In the genomic region with DNA sequence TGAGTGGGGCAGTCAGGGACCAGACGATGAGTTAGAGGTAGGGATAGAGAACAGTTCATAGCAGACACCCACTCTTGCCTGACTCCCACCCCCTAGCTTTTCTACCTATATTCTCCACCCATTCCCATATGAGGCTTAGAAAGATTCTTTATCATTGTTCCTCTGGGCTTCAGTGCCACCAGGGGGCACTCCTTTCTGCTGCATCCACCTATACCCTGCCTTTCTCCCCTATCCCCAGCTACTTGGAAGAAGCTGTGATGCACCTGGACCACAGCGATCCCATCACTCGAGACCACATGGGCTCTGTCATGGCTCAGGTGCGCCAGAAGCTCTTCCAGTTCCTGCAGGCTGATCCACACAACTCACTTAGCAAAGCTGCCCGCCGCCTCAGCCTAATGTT, we compare ENCODE assay signal across 9 mouse cellular contexts. TPM values are rescaled to one million over a fixed set of nuclear protein-coding genes. Genes with fewer than 3 reads are reported as not detected.
DNase-seq lines count a peak whose midpoint lies in the region; ATAC-seq and TF ChIP-seq lines count a peak whose summit lies in the region.
"Had no signal": no experiment of that assay in that cellular context is flagged by ENCODE, and none has a peak within 500 bp of the region (broad histone marks: within the 10 kb centered on the region; RNA-seq: fewer than 3 reads in every experiment).

No protein-coding gene starts in this region.

- ATAC-seq in limb, embryonic 14.5 days (ENCODE audit: low FRiP score, low read depth): no peak
- ATAC-seq in megakaryocyte, adult 5-6 weeks (ENCODE audit: poor library complexity, severe bottlenecking): no peak

- no peaks in the 10 kb centered on the region for H3K27me3 ChIP-seq in cerebellum, adult 2 months (ENCODE audit: control insufficient read depth, insufficient read depth, low read length)
- H3K27me3 ChIP-seq in limb, embryonic 14.5 days (ENCODE audit: control insufficient read depth, insufficient read depth, low read length): no peaks in the 10 kb centered on the region
- H3K27me3 ChIP-seq in limb, embryonic 10.5 days (ENCODE audit: low read depth, poor library complexity, severe bottlenecking): no peaks in the 10 kb centered on the region
- H3K27me3 ChIP-seq: limb, embryonic 15.5 days had no signal

- no peaks in the 10 kb centered on the region for H3K9me3 ChIP-seq in limb, embryonic 14.5 days (ENCODE audit: control insufficient read depth, low read length)
- no peaks in the 10 kb centered on the region for H3K9me3 ChIP-seq in limb, embryonic 10.5 days (replicated peaks)
- H3K9me3 ChIP-seq: limb, embryonic 15.5 days had no signal

- peaks cover 70% of the 10 kb centered on the region for H3K36me3 ChIP-seq in limb, embryonic 14.5 days (ENCODE audit: control insufficient read depth, insufficient read depth, low read length)
- peaks cover 75% of the 10 kb centered on the region for H3K36me3 ChIP-seq in limb, embryonic 10.5 days

- H3K9ac ChIP-seq in limb, embryonic 14.5 days (ENCODE audit: low read depth, low read length, severe bottlenecking): no peak overlapping the region
- H3K9ac ChIP-seq: limb, embryonic 15.5 days had no signal

- peaks cover 6% of the 10 kb centered on the region; the same call in 1 of the 2 replicates for H3K4me1 ChIP-seq in cerebellum, adult 2 months (ENCODE audit: control insufficient read depth, insufficient read depth, low read length)
- H3K4me1 ChIP-seq in limb, embryonic 14.5 days (ENCODE audit: control insufficient read depth, insufficient read depth, low read length): peaks cover 3% of the 10 kb centered on the region; the same call in 1 of the 2 replicates
- H3K4me1 ChIP-seq in limb, embryonic 10.5 days: peaks cover 9% of the 10 kb centered on the region

- peak; percentile 45; the same call in 1 of the 2 replicates for TF ChIP-seq CTCF in cerebellum, adult 2 months (IDR thresholded peaks at IDR 0.05; ENCODE audit: borderline replicate concordance, insufficient read depth, low read depth, low read length)

- H3K4me3 ChIP-seq in cerebellum, adult 2 months (replicated peaks; ENCODE audit: insufficient read depth, low read depth, low read length): no peak overlapping the region
- H3K4me3 ChIP-seq in limb, embryonic 14.5 days (replicated peaks; ENCODE audit: low read length): no peak overlapping the region
- H3K4me3 ChIP-seq in limb, embryonic 10.5 days: no peak overlapping the region
- H3K4me3 ChIP-seq: limb, embryonic 15.5 days had no signal

- H3K27ac ChIP-seq in cerebellum, adult 2 months (ENCODE audit: insufficient read depth, low read length): no peak overlapping the region
- no peak overlapping the region for H3K27ac ChIP-seq in limb, embryonic 14.5 days (replicated peaks; ENCODE audit: low read depth, low read length)
- no peak overlapping the region for H3K27ac ChIP-seq in limb, embryonic 10.5 days
- H3K27ac ChIP-seq: limb, embryonic 15.5 days had no signal

- no peak for DNase-seq in cerebellum, adult 2 months
- no peak for DNase-seq in cerebellum, postnatal 36 days
- peak; percentile 11 for DNase-seq in limb, embryonic 14.5 days (ENCODE audit: low spot score)
- DNase-seq in limb, embryonic 10.5 days (ENCODE audit: low spot score): no peak
- peak; percentile 61 for DNase-seq in NIH3T3 (ENCODE audit: low read depth)
- peak; percentile 22 for DNase-seq in lung, postnatal 10 days
- DNase-seq in ovary, postnatal 36 days (ENCODE audit: low spot score): no peak

- WGBS in cerebellum, adult 2 months: 68% methylated on average over 6 of the region's 6 CpGs
- whole genome bisulfite sequencing in limb, embryonic 14.5 days: 88% methylated on average over 6 of the region's 6 CpGs
- WGBS in limb, embryonic 10.5 days: 83% methylated on average over 6 of the region's 6 CpGs

- H3K4me2 ChIP-seq in limb, embryonic 14.5 days (replicated peaks; ENCODE audit: low read depth, low read length, severe bottlenecking): no peak overlapping the region
- H3K4me2 ChIP-seq: limb, embryonic 15.5 days had no signal

- no peak for TF ChIP-seq POLR2A in cerebellum, adult 2 months (IDR thresholded peaks at IDR 0.05; ENCODE audit: borderline replicate concordance, insufficient read depth, low read length)
- TF ChIP-seq POLR2A in limb, embryonic 14.5 days (IDR thresholded peaks at IDR 0.05; ENCODE audit: borderline replicate concordance, extremely low read depth, insufficient read depth, insufficient read length): no peak

RNA-seq across cellular contexts. Expression of a gene that starts 0.9 kb away (rescaled TPM):
- 4.7 and 5.3 TPM in 2 replicates for polyA plus RNA-seq in cerebellum, adult 2 months (2012; rRNA removed)
- polyA plus RNA-seq in limb, embryonic 14.5 days (2012; rRNA removed): 2.2 TPM in 2 replicates
- polyA plus RNA-seq in limb, embryonic 14.5 days (2014; fragmentation: Nextera tagmentation; extraction: Ambion mirVana): 0.45 and 1.1 TPM in 2 replicates
- polyA plus RNA-seq in limb, embryonic 10.5 days (2016; fragmentation: Nextera tagmentation; extraction: Ambion mirVana): 0.41 TPM in 1 of 2 replicates, not detected in the other
- 0.42 TPM in 1 of 2 replicates, not detected in the other for total RNA-seq in megakaryocyte, adult 5-6 weeks (2015)
- total RNA-seq in megakaryocyte, adult 5-6 weeks (2017): not detected in 2 replicates

RNA-seq across cellular contexts. Expression of a gene that starts 7.8 kb away (rescaled TPM):
- 13.6 and 14.1 TPM in 2 replicates for polyA plus RNA-seq in cerebellum, adult 2 months (2012; rRNA removed)
- polyA plus RNA-seq in limb, embryonic 14.5 days (2012; rRNA removed): 57.2 and 82.7 TPM in 2 replicates
- 33.1 and 37.6 TPM in 2 replicates for polyA plus RNA-seq in limb, embryonic 14.5 days (2014; fragmentation: Nextera tagmentation; extraction: Ambion mirVana)
- 34.4 and 45.9 TPM in 2 replicates for polyA plus RNA-seq in limb, embryonic 10.5 days (2016; fragmentation: Nextera tagmentation; extraction: Ambion mirVana)
- total RNA-seq in megakaryocyte, adult 5-6 weeks (2015): 8.6 and 9.7 TPM in 2 replicates
- 10.7 and 13.3 TPM in 2 replicates for total RNA-seq in megakaryocyte, adult 5-6 weeks (2017)

RNA-seq across cellular contexts. Expression of a gene that starts 11.8 kb away (rescaled TPM):
- polyA plus RNA-seq in cerebellum, adult 2 months (2012; rRNA removed): 75.5 and 81.8 TPM in 2 replicates
- polyA plus RNA-seq in limb, embryonic 14.5 days (2012; rRNA removed): 91.8 and 127 TPM in 2 replicates
- 39.6 and 49.1 TPM in 2 replicates for polyA plus RNA-seq in limb, embryonic 14.5 days (2014; fragmentation: Nextera tagmentation; extraction: Ambion mirVana)
- polyA plus RNA-seq in limb, embryonic 10.5 days (2016; fragmentation: Nextera tagmentation; extraction: Ambion mirVana): 75.1 and 76.6 TPM in 2 replicates
- 12.0 and 12.2 TPM in 2 replicates for total RNA-seq in megakaryocyte, adult 5-6 weeks (2015)
- 23.8 and 27.5 TPM in 2 replicates for total RNA-seq in megakaryocyte, adult 5-6 weeks (2017)

RNA-seq across cellular contexts. Expression of a gene that starts 32.1 kb away (rescaled TPM):
- polyA plus RNA-seq in cerebellum, adult 2 months (2012; rRNA removed): 104 and 111 TPM in 2 replicates
- polyA plus RNA-seq in limb, embryonic 14.5 days (2012; rRNA removed): 239 and 249 TPM in 2 replicates
- polyA plus RNA-seq in limb, embryonic 14.5 days (2014; fragmentation: Nextera tagmentation; extraction: Ambion mirVana): 259 and 271 TPM in 2 replicates
- polyA plus RNA-seq in limb, embryonic 10.5 days (2016; fragmentation: Nextera tagmentation; extraction: Ambion mirVana): 379 and 438 TPM in 2 replicates
- total RNA-seq in megakaryocyte, adult 5-6 weeks (2015): 103 and 117 TPM in 2 replicates
- 40.9 and 54.5 TPM in 2 replicates for total RNA-seq in megakaryocyte, adult 5-6 weeks (2017)

RNA-seq across cellular contexts. Expression of a gene that starts 37.5 kb away (rescaled TPM):
- polyA plus RNA-seq in cerebellum, adult 2 months (2012; rRNA removed): 52.0 and 53.5 TPM in 2 replicates
- polyA plus RNA-seq in limb, embryonic 14.5 days (2012; rRNA removed): 70.7 and 83.1 TPM in 2 replicates
- polyA plus RNA-seq in limb, embryonic 14.5 days (2014; fragmentation: Nextera tagmentation; extraction: Ambion mirVana): 62.5 and 68.4 TPM in 2 replicates
- 85.7 and 90.8 TPM in 2 replicates for polyA plus RNA-seq in limb, embryonic 10.5 days (2016; fragmentation: Nextera tagmentation; extraction: Ambion mirVana)
- total RNA-seq in megakaryocyte, adult 5-6 weeks (2015): 42.8 and 48.9 TPM in 2 replicates
- 38.5 and 42.6 TPM in 2 replicates for total RNA-seq in megakaryocyte, adult 5-6 weeks (2017)

Comparison
In these comparisons a context has a peak if more than half of its experiments do, and no peak if none do; other contexts are left out.
1. DNase-seq: peak in limb, embryonic 14.5 days (single experiment), NIH3T3 (single experiment) and lung, postnatal 10 days (single experiment); none in cerebellum, adult 2 months (0 of 2), cerebellum, postnatal 36 days (0 of 2), limb, embryonic 10.5 days (single experiment) and ovary, postnatal 36 days (single experiment).